Comparison of ENCODE assay signal across 9 mouse cellular contexts in genomic region chr13:91165200-91165599, GRCm38 (mm10). TPM values are rescaled to one million over a fixed set of nuclear protein-coding genes. Genes with fewer than 3 reads are reported as not detected.
DNase-seq lines count a peak whose midpoint lies in the region; ATAC-seq and TF ChIP-seq lines count a peak whose summit lies in the region.
"Had no signal": no experiment of that assay in that cellular context is flagged by ENCODE, and none has a peak within 500 bp of the region (broad histone marks: within the 10 kb centered on the region; RNA-seq: fewer than 3 reads in every experiment).

No protein-coding gene starts in this region.

- TF ChIP-seq EP300 in heart, adult 2 months (IDR thresholded peaks at IDR 0.05; ENCODE audit: insufficient read depth, low read depth, low read length), result no peak

- H3K27me3 ChIP-seq in kidney, embryonic 16.5 days (ENCODE audit: insufficient read depth, low read length), result no peaks in the 10 kb centered on the region
- no peaks in the 10 kb centered on the region for H3K27me3 ChIP-seq in Patski
- no peaks in the 10 kb centered on the region for H3K27me3 ChIP-seq in heart, adult 2 months (ENCODE audit: control insufficient read depth, insufficient read depth, low read length)
- H3K27me3 ChIP-seq: liver, embryonic 15.5 days had no signal

- TF ChIP-seq CTCF in Patski (IDR thresholded peaks at IDR 0.05), result no peak
- TF ChIP-seq CTCF in heart, adult 2 months (IDR thresholded peaks at IDR 0.05), result no peak

- intact Hi-C loops in heart, adult 2 months (cut with DNase I), result no loop called here

- in situ Hi-C loops in Patski (cut with MboI; ENCODE audit: low pct_unique_long_range_greater_than_20kb), result no loop called here

- no peak overlapping the region for H3K4me3 ChIP-seq in kidney, embryonic 16.5 days (ENCODE audit: low read length)
- H3K4me3 ChIP-seq in heart, adult 2 months, result no peak overlapping the region
- H3K4me3 ChIP-seq: liver, embryonic 15.5 days had no signal

- no peaks in the 10 kb centered on the region for H3K4me1 ChIP-seq in kidney, embryonic 16.5 days (ENCODE audit: insufficient read depth, low read length)
- peaks cover 11% of the 10 kb centered on the region for H3K4me1 ChIP-seq in heart, adult 2 months (ENCODE audit: control insufficient read depth, insufficient read depth, low read length)

- TF ChIP-seq POLR2A in heart, adult 2 months (IDR thresholded peaks at IDR 0.05; ENCODE audit: insufficient read depth, low read depth, low read length), result no peak

- 0 out of 2 replicates have a peak, but pooled peaks have one; percentile 57 for ATAC-seq in kidney, embryonic 16.5 days (ENCODE audit: low FRiP score, low TSS enrichment)
- peak; percentile 79 for ATAC-seq in Patski
- no peak for ATAC-seq in CD4-positive, CD25-positive, alpha-beta regulatory T cell, adult 4 months

- no peaks in the 10 kb centered on the region for H3K9me3 ChIP-seq in kidney, embryonic 16.5 days (ENCODE audit: low read length)
- H3K9me3 ChIP-seq: liver, embryonic 15.5 days had no signal

- WGBS in kidney, embryonic 16.5 days, result 70% methylated on average over 6 of the region's 6 CpGs
- WGBS in heart, adult 2 months, result 58% methylated on average over 6 of the region's 6 CpGs

- no peaks in the 10 kb centered on the region; the same call in 1 of the 2 replicates for H3K79me2 ChIP-seq in heart, adult 2 months (replicated peaks; ENCODE audit: control insufficient read depth, insufficient read depth, low read length)

- POLR2A ChIA-PET in Patski (lab: Charles Lee), result no interaction called here

- no peak overlapping the region for H3K4me2 ChIP-seq in kidney, embryonic 16.5 days (replicated peaks; ENCODE audit: low read depth, low read length)
- H3K4me2 ChIP-seq: liver, embryonic 15.5 days had no signal

- no peak overlapping the region for H3K27ac ChIP-seq in kidney, embryonic 16.5 days (ENCODE audit: low read length)
- H3K27ac ChIP-seq in heart, adult 2 months, result peak overlapping the region; percentile 40; the same call in 1 of the 2 replicates
- H3K27ac ChIP-seq: liver, embryonic 15.5 days had no signal

- no peak for DNase-seq in kidney, adult 8-10 months
- DNase-seq in Patski (ENCODE audit: low read depth, low spot score), result peak; percentile 48
- DNase-seq in heart, adult 2 months, result no peak
- DNase-seq in lung, postnatal 4 days, result peak; percentile 22 to 53
- DNase-seq in layer of hippocampus, postnatal 10 days (ENCODE audit: low spot score in 2 of 2), result no peak
- DNase-seq in liver, result no peak

- no peak overlapping the region for H3K9ac ChIP-seq in kidney, embryonic 16.5 days (replicated peaks; ENCODE audit: low read length)
- H3K9ac ChIP-seq in heart, adult 2 months (ENCODE audit: low read depth, low read length), result 0 out of 2 replicates have a peak overlapping the region, but pooled peaks have one; percentile 47
- H3K9ac ChIP-seq: liver, embryonic 15.5 days had no signal

- CTCF ChIA-PET in Patski (lab: Charles Lee), result interaction anchor here (0.8 to 1.1 kb wide), 2 partner anchors 17 to 20 kb away, joined by 3 read pairs; no protein-coding TSS in a partner anchor

- no peaks in the 10 kb centered on the region for H3K36me3 ChIP-seq in kidney, embryonic 16.5 days (ENCODE audit: insufficient read depth, low read length)
- H3K36me3 ChIP-seq in heart, adult 2 months (ENCODE audit: control insufficient read depth, insufficient read depth, low read length), result peaks cover 6% of the 10 kb centered on the region; the same call in 1 of the 2 replicates
- H3K36me3 ChIP-seq: liver, embryonic 15.5 days had no signal

RNA-seq across cellular contexts. Expression of gene Atg10, which starts 58.6 kb away (rescaled TPM):
- polyA plus RNA-seq in kidney, embryonic 16.5 days (2015; fragmentation: Nextera tagmentation; extraction: Ambion mirVana), result 13.1 and 13.3 TPM in 2 replicates
- polyA plus RNA-seq in Patski (2021), result 21.5 TPM
- total RNA-seq in heart, adult 2 months (2021), result 10 to 100 TPM; 25.1 to 27.1 TPM
- polyA plus RNA-seq in heart, adult 2 months (2012; rRNA removed), result 5.9 and 13.1 TPM in 2 replicates
- 10 to 100 TPM; 20.0 to 21.7 TPM for polyA plus RNA-seq in CD4-positive, CD25-positive, alpha-beta regulatory T cell, adult 4 months (2017; shearing (Covaris generic))
- 10 to 100 TPM; 11.1 to 12.0 TPM for total RNA-seq in layer of hippocampus, postnatal 10 days (2021)

Comparison
In these comparisons a context has a peak if more than half of its experiments do, and no peak if none do; other contexts are left out.
1. DNase-seq: peak in Patski (single experiment) and lung, postnatal 4 days (2 of 2); none in kidney, adult 8-10 months (0 of 2), heart, adult 2 months (0 of 2), layer of hippocampus, postnatal 10 days (0 of 2) and liver (single experiment).